Mouse (Mus musculus) embryonic fibroblast, embryonic 13.5 days (primary cell): ENCODE results near the gene Pde4a. TPM values are rescaled to one million over a fixed set of nuclear protein-coding genes. Genes with fewer than 3 reads are reported as not detected.

Source experiments
- H3K27ac ChIP-seq: 2 replicates; pipeline ENCODE4 v1.5.1; 2012; ENCODE audit warnings: low read length, control low read depth, inconsistent platforms; ENCODE audit not compliant: insufficient read depth
- H3K4me1 ChIP-seq: 2 replicates; pipeline ENCODE4 v1.6.1; 2011; ENCODE audit warnings: low read length; ENCODE audit not compliant: control insufficient read depth, insufficient read depth
- H3K4me3 ChIP-seq: 2 replicates; pipeline ENCODE4 v1.5.1; 2011; ENCODE audit warnings: mild to moderate bottlenecking, control low read depth, low read length; ENCODE audit not compliant: insufficient read depth
- CTCF ChIP-seq: IDR thresholded peaks from 2 replicates; pipeline ENCODE4 v1.5.1; 2011; ENCODE audit warnings: mild to moderate bottlenecking, control low read depth, low read length, moderate library complexity, borderline replicate concordance; ENCODE audit not compliant: insufficient read depth
- POLR2A ChIP-seq: IDR thresholded peaks from 2 replicates; pipeline ENCODE4 v1.6.1; 2011; ENCODE audit warnings: low read depth, mild to moderate bottlenecking, control low read depth, low read length, moderate library complexity
- polyA plus RNA-seq: library from polyadenylated mRNA; stranded (reverse); fragments of >200 nt; gene quantifications from 2 replicates; pipeline ENCODE4 v1.2.4, GENCODE M21; 2011; ENCODE audit warnings: low read depth; ENCODE audit not compliant: missing spikeins, insufficient read length

Pde4a gene
- polyA plus RNA-seq, 1 experiment, result 14.7 TPM

DNA sequence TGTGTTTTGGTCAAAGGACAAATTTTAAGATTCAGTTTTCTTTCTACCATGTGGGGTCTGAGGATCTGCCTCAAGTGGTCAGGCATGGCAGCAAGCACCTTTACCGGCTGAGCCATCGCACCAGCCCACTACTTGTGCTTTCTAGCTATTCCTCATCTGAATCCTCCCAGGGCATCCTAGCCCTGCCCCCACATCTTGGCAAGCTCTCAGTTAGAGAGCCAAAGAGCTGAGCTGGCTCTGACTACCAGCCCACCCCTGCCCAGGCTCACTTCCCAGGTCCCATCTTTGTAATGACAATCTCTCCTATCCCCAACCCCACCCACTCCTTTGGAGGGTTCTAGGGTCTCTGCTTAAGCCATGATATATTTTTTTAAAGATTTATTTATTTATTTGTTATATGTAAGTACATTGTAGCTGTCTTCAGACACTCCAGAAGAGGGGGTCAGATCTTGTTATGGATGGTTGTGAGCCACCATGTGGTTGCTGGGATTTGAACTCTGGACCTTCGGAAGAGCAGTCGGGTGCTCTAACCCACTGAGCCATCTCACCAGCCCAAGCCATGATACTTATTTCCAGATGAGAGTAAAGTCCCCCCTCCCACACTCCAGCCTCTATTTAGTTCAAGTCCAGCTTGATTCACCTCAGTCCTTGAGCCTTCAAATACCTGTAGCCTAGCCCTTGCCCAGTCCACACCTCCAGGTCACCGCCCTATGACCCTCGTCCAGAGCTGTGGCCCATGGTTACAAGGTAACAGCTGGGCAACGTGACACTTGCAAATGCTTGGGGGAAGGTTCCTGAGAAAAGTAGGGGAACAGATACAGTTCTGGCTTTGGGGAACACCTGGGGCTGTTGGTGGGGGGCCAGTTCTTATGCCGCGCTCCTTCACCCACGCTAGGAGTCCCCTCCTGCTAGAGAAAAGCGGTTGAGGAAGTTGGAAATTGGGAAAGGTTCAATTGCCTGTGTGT lies 2.1 kb upstream of the Pde4a start:
- Histone ChIP-seq H3K4me3 (0 out of 2 replicates have a peak overlapping the region, but pooled peaks have one; percentile 16), H3K4me1 (peaks cover 5% of the 10 kb centered on the region; the same call in 1 of the 2 replicates), H3K27ac (no peak overlapping the region)
- TF ChIP-seq POLR2A (no peak), CTCF (no peak)

DNA sequence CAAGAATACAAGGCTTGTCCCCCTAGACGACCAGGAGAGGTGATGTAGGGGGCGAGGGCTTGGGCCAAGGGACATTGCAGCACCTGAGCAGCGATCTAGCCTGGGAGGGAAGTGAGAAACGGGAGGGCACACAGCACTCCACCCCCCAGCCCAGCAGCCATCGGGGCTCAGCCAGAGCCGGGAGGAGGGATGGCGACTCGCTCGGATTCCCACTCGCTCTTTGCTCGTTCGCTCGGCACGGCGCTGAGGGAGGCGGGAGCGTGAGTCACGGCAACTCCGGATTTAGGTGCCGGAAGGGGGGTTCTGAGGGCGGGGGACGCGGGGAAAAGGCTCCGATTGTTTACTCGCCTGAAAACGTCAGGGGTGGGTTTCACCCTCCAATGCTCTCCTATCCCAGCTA lies 1.4 kb upstream of the Pde4a start:
- H3K4me1 ChIP-seq, result peaks cover 5% of the 10 kb centered on the region; the same call in 1 of the 2 replicates
- H3K27ac ChIP-seq, result peak overlapping the region; percentile 3; the same call in 1 of the 2 replicates
- peak; percentile 46; the same call in 1 of the 2 replicates for TF ChIP-seq POLR2A
- no peak for TF ChIP-seq CTCF
- peak overlapping the region; percentile 16; the same call in 1 of the 2 replicates for H3K4me3 ChIP-seq

DNA sequence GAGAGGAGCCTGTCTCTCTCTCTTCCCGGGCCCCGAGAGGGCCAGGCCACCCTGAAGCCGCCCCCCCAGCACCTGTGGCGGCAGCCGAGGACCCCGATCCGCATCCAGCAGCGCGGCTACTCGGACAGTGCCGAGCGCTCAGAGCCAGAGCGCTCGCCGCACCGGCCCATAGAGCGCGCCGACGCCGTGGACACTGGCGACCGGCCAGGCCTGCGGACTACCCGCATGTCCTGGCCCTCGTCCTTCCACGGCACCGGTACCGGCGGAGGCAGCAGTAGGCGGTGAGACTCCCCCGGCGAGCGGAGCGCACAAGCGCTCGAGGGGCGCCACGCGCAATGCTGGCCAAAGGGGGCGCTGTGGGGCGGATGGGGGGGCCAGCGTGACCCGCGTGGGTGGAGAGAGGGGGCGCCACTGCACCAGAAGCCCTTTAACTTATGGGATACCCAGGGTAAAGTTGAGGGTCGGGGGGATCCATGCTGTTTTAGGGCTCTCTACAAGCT lies 488 bp downstream of the Pde4a start:
- Histone ChIP-seq H3K4me1 (peaks cover 5% of the 10 kb centered on the region; the same call in 1 of the 2 replicates), H3K27ac (peak overlapping the region; percentile 89), H3K4me3 (peak overlapping the region; percentile 56)
- TF ChIP-seq CTCF (peak; percentile 37), POLR2A (0 out of 2 replicates have a peak, but pooled peaks have one; percentile 25)

DNA sequence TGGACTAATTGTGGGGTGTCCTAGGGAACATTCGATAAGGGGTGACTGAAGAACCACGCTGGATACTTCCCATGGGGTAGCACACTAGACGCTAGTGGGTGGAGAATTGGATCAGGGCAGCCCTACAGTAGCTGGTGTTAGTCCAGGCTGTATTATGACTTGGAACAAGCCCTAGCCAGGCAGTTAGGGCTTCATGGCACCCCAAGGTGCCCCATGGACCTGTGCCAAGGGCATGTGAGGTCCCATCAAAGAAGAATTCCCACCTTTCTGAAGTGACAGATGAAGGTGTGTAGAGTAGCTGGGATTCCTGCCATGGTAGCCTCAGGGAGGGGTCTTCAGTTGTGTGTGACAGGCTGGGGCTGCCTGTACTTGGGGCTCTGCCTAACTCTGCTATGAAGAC lies 1.0 kb downstream of the Pde4a start:
- TF ChIP-seq CTCF (no peak), POLR2A (0 out of 2 replicates have a peak, but pooled peaks have one; percentile 6)
- H3K27ac ChIP-seq, result peak overlapping the region; percentile 89; the same call in 1 of the 2 replicates
- peak overlapping the region; percentile 56 for H3K4me3 ChIP-seq
- H3K4me1 ChIP-seq, result peaks cover 5% of the 10 kb centered on the region; the same call in 1 of the 2 replicates

DNA sequence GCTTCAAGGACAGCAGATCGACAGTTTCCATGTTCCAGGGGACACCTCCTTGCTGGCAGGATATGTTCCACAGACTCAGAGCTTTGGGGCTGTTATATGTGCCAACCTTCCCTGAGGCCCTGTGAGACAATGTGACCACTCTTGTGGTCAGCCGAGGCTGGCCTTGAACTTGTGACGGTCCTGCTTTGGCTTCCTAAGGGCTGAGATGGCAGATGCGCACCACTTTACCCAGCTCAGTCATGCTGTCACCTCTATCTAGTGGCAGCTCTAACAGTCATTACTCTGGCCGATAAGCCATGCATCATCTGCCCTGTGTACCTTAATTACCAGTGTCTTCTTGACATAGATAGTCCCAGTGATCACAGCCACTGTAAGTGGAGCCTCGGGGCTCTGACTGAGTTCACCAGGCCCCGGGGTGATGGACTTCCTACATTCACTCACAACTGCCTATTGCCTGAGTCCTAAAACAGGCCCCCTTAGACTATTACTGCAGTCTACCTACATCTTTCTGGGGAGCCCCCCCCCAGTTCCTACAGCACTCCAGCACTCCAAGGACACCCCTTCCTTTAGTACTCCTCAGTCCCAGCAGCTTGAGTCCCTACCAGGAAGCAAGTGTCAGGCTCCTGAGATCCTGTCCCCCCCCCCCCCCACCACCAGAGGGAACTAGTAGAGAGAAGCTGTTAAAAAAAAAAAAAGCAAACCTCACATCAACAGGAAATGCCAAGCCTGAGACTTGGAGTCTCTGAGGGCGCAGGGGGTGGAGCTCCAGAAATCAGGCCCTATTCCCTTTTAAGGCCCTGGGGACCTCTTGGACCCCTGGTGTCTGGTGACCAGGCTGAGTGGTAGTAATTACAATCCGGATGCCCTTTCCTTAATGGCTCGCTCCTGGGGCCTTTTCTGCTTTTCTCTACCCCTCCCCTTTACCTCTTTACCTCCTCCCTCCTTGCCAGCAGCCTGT lies 1.9 kb downstream of the Pde4a start:
- H3K27ac ChIP-seq, result peak overlapping the region; percentile 89
- H3K4me3 ChIP-seq, result peak overlapping the region; percentile 56
- TF ChIP-seq POLR2A (peak; percentile 1; the same call in 1 of the 2 replicates), CTCF (no peak)
- H3K4me1 ChIP-seq, result peaks cover 5% of the 10 kb centered on the region; the same call in 1 of the 2 replicates

DNA sequence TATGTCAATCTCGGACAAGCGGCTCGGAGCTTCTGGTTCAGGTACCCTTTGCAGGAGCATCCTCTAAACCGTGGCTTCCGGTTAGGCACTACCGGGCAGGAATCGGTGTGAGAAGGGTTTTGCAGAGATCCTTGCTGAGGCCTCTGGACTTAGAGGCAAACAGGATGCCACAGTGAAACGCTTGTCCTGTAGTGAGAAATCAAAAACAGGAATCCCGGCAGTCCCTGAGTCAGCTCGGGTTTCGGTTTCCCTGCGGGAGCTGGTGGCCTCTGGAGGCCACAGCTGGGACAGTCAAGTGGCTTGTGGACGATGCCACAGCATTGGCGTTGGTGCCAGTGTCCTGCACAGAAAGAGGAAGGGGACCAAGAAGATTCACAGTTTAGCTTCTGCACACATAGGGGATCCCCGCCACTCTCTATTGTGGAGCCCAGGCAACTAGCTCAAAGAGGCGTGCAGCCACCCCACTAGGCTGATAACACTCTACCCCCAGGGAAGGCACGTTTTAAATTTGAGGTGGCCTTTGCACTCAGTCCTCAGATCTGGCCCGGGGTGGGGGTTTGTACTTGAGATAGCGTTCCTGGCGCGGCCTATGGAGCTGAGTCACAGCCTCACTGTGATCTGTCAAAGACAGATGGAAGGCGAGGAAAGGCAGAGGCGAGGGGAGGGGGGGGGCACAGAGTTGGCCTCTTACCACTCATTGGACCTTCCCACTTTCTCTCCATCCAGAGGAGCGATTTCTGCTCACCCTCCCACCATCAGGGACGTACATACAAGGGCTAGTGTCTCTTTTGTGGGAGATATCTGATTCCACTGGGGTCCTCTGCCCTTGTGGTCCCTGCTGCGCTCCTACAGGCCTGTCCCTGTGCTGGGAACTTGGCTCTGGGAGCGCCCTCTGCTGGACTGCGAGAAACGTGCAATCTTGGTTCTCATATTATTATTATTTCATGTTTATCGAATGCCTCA lies 2.9 kb downstream of the Pde4a start:
- Histone ChIP-seq H3K27ac (peak overlapping the region; percentile 89), H3K4me3 (peak overlapping the region; percentile 17), H3K4me1 (peaks cover 5% of the 10 kb centered on the region; the same call in 1 of the 2 replicates)
- TF ChIP-seq CTCF (peak; percentile 79), POLR2A (peak; percentile 59)

DNA sequence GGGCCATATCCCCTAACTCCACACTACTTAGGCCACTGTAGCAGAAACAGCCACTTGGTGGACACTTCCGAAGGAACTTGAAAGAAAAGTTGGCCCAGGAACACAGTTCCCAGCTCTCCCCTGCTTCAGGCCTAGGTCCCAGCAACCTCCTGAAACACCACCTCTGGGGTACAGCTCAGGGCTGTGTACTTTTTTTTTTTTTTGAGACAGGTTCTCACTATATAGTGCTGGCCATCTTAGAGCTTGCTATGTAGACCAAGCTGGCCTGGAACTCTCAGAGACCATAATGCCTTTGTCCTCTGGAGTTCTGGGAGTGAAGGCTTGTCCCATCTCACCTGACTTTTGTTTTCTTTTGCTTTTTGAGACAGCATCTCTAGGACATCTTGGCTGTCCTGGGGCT lies 3.6 kb downstream of the Pde4a start:
- TF ChIP-seq POLR2A (no peak), CTCF (no peak)
- H3K27ac ChIP-seq, result peak overlapping the region; percentile 89
- H3K4me1 ChIP-seq, result peaks cover 5% of the 10 kb centered on the region; the same call in 1 of the 2 replicates
- H3K4me3 ChIP-seq, result no peak overlapping the region

DNA sequence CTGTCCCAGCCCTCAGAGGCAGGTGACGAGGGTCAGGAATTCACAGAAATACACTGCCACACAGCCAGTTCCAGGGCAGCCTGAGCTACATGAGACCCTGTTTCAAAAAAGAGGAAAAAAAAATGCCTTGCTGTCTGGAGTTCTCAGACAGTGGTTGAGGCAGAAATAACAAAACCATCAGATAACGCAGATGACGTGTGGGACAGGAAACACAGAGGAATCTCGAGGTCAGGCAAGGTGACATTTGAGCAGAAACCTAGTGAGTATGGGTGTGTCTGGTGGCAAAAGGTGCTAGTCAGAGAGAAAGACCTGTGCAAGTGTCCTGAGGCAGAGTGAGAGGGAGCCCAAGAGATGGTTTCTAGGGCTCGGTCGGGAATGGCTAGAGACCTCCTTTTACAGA lies 6.8 kb downstream of the Pde4a start:
- TF ChIP-seq CTCF, result no peak
- TF ChIP-seq POLR2A, result no peak
- H3K4me1 ChIP-seq, result no peaks in the 10 kb centered on the region
- no peak overlapping the region for H3K27ac ChIP-seq
- H3K4me3 ChIP-seq, result no peak overlapping the region
